Mouse (Mus musculus): ENCODE data around the gene Kcnk2.

DNA sequence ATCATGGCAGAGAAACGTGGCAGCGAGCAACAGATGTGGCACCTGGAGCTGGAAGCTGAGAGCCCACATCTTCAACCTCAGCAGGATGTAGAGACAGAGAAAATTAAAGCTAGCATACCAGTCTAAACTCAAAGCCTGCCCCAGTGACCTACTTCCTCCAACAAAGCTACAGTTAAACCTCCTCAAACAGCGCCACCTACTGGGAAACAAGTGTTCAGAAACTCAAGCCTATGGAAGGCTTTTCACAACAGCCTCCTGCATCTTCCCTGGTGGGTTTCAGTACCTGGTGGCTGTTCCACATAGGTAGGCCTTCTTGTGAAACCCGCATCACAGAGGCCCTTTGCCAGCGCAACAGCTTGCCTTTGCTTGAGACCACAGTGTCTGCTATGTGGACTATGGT, 52.9 kb downstream of the Kcnk2 start:
- peak; percentile 44 for TF ChIP-seq CTCF (IDR thresholded peaks at IDR 0.05; ENCODE audit: low read depth)
- no peak for TF ChIP-seq EP300 (optimal IDR thresholded peaks at IDR 0.05)

Data from stomach, postnatal 0 days (tissue).